Mouse (Mus musculus) testis, adult 2 months (tissue): ENCODE data around the gene Zfp934. TPM values are rescaled to one million over a fixed set of nuclear protein-coding genes. Genes with fewer than 3 reads are reported as not detected.
A peak's percentile ranks its signal among the peaks of the same experiment; 100 is the strongest.
"Not testable (repeated sequence)": the region's sequence is repeated elsewhere in the genome, so short reads cannot be mapped to it uniquely, and the experiment has no call there.

Source experiments
- H3K27ac ChIP-seq: fragments of 200-500 bp; 2 replicates; pipeline ENCODE4 v1.5.1; 2012; ENCODE audit warnings: low read depth, low read length; ENCODE audit not compliant: control insufficient read depth, insufficient read depth
- H3K27me3 ChIP-seq: fragments of 200-500 bp; 2 replicates; pipeline ENCODE4 v1.6.1; 2012; ENCODE audit warnings: mild to moderate bottlenecking, low read length, moderate library complexity; ENCODE audit not compliant: control insufficient read depth, insufficient read depth
- H3K36me3 ChIP-seq: fragments of 200-500 bp; 2 replicates; pipeline ENCODE4 v1.6.1; 2012; ENCODE audit warnings: mild to moderate bottlenecking, low read length; ENCODE audit not compliant: control insufficient read depth, insufficient read depth
- H3K4me1 ChIP-seq: fragments of 200-500 bp; 2 replicates; pipeline ENCODE4 v1.6.1; 2012; ENCODE audit warnings: low read length; ENCODE audit not compliant: control insufficient read depth, insufficient read depth
- H3K4me3 ChIP-seq: fragments of 200-500 bp; 2 replicates; pipeline ENCODE4 v1.5.1; 2012; ENCODE audit warnings: low read depth, mild to moderate bottlenecking, low read length, moderate library complexity, mixed read lengths; ENCODE audit not compliant: control insufficient read depth
- CTCF ChIP-seq: fragments of 200-500 bp; IDR thresholded peaks from 2 replicates; pipeline ENCODE4 v1.5.1; 2012; ENCODE audit warnings: low read depth, mild to moderate bottlenecking, inconsistent platforms, low read length, moderate library complexity; ENCODE audit not compliant: control insufficient read depth, insufficient read depth, insufficient replicate concordance
- polyA plus RNA-seq: library from polyadenylated mRNA; depleted of rRNA; stranded (reverse); fragments of >200 nt; gene quantifications from 2 replicates; pipeline ENCODE4 v1.2.3, GENCODE M21; 2012; rRNA removed

Zfp934 gene
- polyA plus RNA-seq: 0.64 and 1.2 TPM in 2 replicates

GRCm38 (mm10) chr13:62571099-62571498 is at the start of gene Zfp934:
Gene Zfp934, minus strand, starts transcription at chr13:62571199.
- H3K4me1 ChIP-seq, H3K36me3 ChIP-seq, H3K4me3 ChIP-seq, H3K27ac ChIP-seq, H3K27me3 ChIP-seq: not testable (repeated sequence)

DNA sequence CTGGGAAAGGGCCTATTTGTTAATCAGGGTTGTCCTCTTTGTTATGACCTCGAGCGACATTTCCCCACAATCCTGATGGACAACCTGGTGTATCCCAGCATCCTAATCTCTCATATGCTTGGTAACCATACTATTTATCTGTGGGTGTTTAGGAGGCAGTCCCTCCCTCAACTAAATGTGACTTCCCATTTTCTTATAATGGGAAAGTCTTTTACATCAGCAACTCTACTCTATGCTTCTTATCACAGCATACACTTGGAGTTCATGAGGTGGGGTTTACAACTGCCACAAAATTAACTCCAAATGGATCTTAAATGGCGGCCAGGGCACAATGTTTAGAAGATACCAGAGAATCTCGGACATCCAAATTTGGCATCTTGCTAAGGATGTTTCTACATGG is 46.5 kb upstream of the Zfp934 start:
- H3K4me3 ChIP-seq, H3K36me3 ChIP-seq, H3K4me1 ChIP-seq, H3K27me3 ChIP-seq, H3K27ac ChIP-seq: not testable (repeated sequence)

- H3K4me3 ChIP-seq, H3K4me1 ChIP-seq, H3K27ac ChIP-seq, H3K27me3 ChIP-seq, H3K36me3 ChIP-seq: not testable (repeated sequence)
Observed at GRCm38 (mm10) chr13:62561696-62562095, 9.3 kb downstream of the Zfp934 start.

DNA sequence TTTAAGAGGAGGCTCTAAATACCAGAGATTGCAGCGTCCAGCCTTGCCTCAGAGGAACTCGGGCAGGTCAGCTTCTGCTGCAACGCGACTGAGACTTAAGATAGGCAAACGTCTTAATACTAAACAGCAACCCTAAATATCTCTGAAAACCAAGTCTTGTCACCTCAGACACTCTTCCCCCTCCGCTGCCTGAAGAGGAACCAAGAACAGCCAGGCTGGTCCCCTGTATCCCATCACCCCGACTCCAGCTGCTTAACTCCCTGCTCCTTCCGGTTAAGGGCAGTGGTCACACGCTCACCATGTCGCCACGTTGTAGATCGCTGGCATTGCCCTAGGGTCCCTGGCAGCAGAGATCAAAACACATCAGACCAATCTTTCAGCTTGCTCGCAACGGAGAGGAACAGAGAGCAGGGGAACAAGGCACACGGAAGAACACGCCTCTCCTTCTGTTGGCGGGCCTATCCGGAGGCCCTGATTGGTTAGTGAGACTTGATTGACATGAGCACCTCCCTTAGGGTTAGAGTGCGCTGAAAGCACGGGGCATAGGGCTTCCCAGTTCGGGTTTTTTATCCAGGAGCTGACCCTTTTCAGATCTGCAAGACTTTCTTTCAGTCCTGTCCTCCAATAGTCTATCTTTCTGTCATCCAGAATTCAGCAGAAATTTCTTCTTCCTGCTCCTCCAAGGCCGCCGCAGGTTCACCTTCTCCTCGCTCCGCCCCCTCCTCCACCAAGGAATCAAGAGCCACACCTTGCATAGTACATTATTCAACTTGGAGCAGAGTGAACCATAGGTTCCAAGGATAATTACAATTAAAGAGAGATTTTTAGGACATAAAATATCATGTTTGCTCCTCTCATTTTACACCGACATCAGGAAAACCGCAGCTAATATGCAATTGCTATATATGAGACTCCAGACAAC is 12.5 kb downstream of the Zfp934 start, which contains the start of gene Zfp935:
Zfp935 (minus strand) TSS at position 323 of the 922 bp plus-strand sequence.
- H3K27ac ChIP-seq, H3K4me1 ChIP-seq, H3K27me3 ChIP-seq, H3K36me3 ChIP-seq: not testable (repeated sequence)
- peak within 1 kb of the TSS; percentile 84 for H3K4me3 ChIP-seq

DNA sequence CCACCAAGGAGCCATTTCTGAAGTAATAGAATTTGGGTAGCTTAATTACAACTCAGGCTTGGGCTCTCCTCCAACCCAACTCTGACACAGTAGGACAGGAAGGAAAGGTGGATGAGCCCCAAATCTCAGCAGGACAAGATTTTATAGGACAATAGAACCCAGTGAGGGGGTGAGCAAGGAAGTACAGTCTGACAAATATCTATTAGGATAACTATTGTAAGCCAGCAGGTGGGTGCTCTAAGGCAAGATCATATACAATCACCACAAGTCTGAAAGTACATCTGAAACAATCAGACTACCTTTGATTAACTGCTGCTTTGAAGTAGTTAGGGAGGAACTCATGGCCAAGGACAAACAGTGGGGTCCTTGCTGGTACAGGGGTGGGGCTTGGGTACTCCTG is 40.9 kb downstream of the Zfp934 start:
- H3K27me3 ChIP-seq, H3K36me3 ChIP-seq, H3K4me3 ChIP-seq, H3K27ac ChIP-seq, H3K4me1 ChIP-seq: not testable (repeated sequence)

GRCm38 (mm10) chr13:62510641-62511420 is 60.2 kb downstream of the Zfp934 start:
- not testable (repeated sequence) for H3K36me3 ChIP-seq, H3K4me3 ChIP-seq, H3K27me3 ChIP-seq, H3K27ac ChIP-seq, H3K4me1 ChIP-seq

- H3K27me3 ChIP-seq, H3K27ac ChIP-seq, H3K4me3 ChIP-seq, H3K4me1 ChIP-seq, H3K36me3 ChIP-seq: not testable (repeated sequence)
Observed at GRCm38 (mm10) chr13:62472661-62473060, 98.3 kb downstream of the Zfp934 start.

- H3K27me3 ChIP-seq, H3K4me1 ChIP-seq, H3K36me3 ChIP-seq, H3K4me3 ChIP-seq, H3K27ac ChIP-seq: not testable (repeated sequence)
- TF ChIP-seq CTCF: peak; percentile 33; the same call in 1 of the 2 replicates
Observed at GRCm38 (mm10) chr13:62469947-62470346, 101.1 kb downstream of the Zfp934 start.
